Mouse (Mus musculus) forebrain, embryonic 13.5 days (tissue): ENCODE results near the gene Atg13. TPM values are rescaled to one million over a fixed set of nuclear protein-coding genes. Genes with fewer than 3 reads are reported as not detected.

Experiments
- ATAC-seq: fragments of 200-750 bp; cut with Nextera tagmentation; 2 replicates; pipeline ENCODE4 v1.8.0; 2017
- H3K27ac ChIP-seq: fragments of 300-500 bp; sonication (generic); 2 replicates; pipeline ENCODE4 v1.5.1; 2015; ENCODE audit warnings: inconsistent platforms, mild to moderate bottlenecking, moderate library complexity
- H3K27me3 ChIP-seq: fragments of 300-500 bp; sonication (generic); 2 replicates; pipeline ENCODE4 v1.6.1; 2015; ENCODE audit warnings: mild to moderate bottlenecking, inconsistent platforms
- H3K36me3 ChIP-seq: fragments of 300-500 bp; sonication (generic); 2 replicates; pipeline ENCODE4 v1.6.1; 2015; ENCODE audit warnings: mild to moderate bottlenecking, inconsistent platforms; ENCODE audit not compliant: poor library complexity, severe bottlenecking
- H3K4me1 ChIP-seq: fragments of 300-500 bp; sonication (generic); 2 replicates; pipeline ENCODE4 v1.6.1; 2015; ENCODE audit warnings: inconsistent platforms
- H3K4me2 ChIP-seq: fragments of 300-500 bp; sonication (generic); 2 replicates; pipeline ENCODE4 v1.6.1; 2015; ENCODE audit warnings: inconsistent platforms, mild to moderate bottlenecking, moderate library complexity
- H3K4me3 ChIP-seq: fragments of 300-500 bp; sonication (generic); 2 replicates; pipeline ENCODE4 v1.5.1; 2015; ENCODE audit warnings: mild to moderate bottlenecking, inconsistent platforms
- H3K9ac ChIP-seq: fragments of 300-500 bp; sonication (generic); 2 replicates; pipeline ENCODE4 v1.6.1; 2015; ENCODE audit warnings: mild to moderate bottlenecking, inconsistent platforms
- H3K9me3 ChIP-seq: fragments of 300-500 bp; sonication (generic); replicated peaks from 2 replicates; pipeline ENCODE4 v1.6.1; 2016; ENCODE audit warnings: inconsistent platforms
- WGBS: fragments of 180-500 bp; shearing (Covaris S2); methylation state at CpG from one replicate; pipeline ENCODE4 v1.1.7; 2015; 5-methylcytosine and 5-hydroxymethylcytosine counted together
- polyA plus RNA-seq: library from polyadenylated mRNA; unstranded; fragments of >200 nt; fragmentation: Nextera tagmentation; extraction: Ambion mirVana; gene quantifications from 2 replicates; pipeline ENCODE4 v1.2.1, GENCODE M21; 2015

Gene Atg13
- polyA plus RNA-seq, 1 experiment from 2014 or later = 29.4 TPM

DNA sequence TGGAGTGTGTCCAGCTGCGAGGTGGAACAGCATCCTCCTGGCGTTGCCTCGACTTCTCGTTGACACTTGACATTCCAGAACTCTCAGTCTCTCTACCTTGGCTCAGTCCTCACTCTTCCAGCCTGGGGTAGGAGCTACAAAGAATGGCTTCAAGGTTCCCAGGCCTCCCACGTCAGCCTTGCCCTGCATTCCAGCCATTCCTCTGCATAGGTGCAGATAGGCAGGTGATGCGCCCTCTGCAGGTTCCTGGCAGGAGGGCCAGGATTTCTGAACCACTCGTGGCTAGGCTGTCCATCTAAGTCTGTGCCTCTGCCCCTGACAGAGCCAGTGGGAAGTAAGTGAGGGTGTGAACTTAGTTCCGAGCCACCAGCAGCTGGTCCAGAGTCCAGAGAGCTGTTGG is 53.6 kb downstream of the Atg13 start:
- no peak overlapping the region for H3K9ac ChIP-seq
- H3K27me3 ChIP-seq = no peaks in the 10 kb centered on the region
- ATAC-seq = no peak
- H3K27ac ChIP-seq = no peak overlapping the region
- H3K4me3 ChIP-seq = no peak overlapping the region
- H3K4me1 ChIP-seq = peaks cover 9% of the 10 kb centered on the region; the same call in 1 of the 2 replicates
- H3K9me3 ChIP-seq = no peaks in the 10 kb centered on the region
- 72% methylated on average over 8 of the region's 8 CpGs for WGBS
- H3K4me2 ChIP-seq = no peak overlapping the region
- H3K36me3 ChIP-seq = peaks cover 74% of the 10 kb centered on the region

DNA sequence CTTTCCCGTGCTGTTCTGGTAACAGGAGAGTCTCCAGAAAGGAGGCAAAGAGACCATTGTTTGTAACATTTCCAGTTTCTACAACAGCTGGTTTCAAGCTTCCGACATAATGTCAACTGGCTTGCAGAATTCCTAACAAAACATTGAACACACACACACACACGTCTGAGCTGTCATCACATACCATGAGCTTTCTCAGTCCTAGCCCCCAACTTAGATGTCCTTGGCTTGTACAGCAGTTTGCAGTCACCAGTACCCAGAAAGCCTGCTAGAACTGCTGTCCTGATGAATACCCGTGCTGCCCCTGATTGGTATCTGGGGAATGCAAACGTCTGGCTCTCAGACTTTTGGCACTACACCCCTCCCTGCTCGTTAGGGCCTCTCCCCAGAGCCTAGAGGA is 54.5 kb downstream of the Atg13 start:
- Histone ChIP-seq H3K9me3 (no peaks in the 10 kb centered on the region), H3K4me3 (no peak overlapping the region), H3K36me3 (peaks cover 67% of the 10 kb centered on the region), H3K27ac (no peak overlapping the region), H3K9ac (no peak overlapping the region), H3K4me2 (no peak overlapping the region), H3K27me3 (no peaks in the 10 kb centered on the region), H3K4me1 (peaks cover 18% of the 10 kb centered on the region)
- WGBS = 75% methylated on average over 6 of the region's 6 CpGs
- no peak for ATAC-seq

DNA sequence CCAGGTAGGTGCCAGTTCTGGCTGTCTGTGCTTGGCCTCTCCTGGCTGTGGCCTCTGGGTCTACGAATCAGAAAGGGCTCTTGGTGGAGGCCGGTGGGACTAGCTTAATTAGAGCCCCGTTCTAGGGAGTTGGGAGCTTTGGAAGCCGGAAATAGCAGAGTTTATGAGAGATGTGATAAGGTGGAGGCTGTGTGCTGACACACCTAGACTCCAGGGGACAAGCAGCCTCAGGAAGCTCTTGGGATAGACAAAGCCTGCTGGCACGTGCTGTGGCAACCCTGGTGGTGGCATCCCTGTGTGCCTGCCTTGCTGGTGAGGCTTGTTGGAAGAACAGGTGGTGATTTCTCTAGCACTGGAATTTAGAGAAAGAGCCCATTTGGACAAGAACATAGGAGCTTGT is 55.0 kb downstream of the Atg13 start:
- H3K36me3 ChIP-seq = peaks cover 67% of the 10 kb centered on the region

DNA sequence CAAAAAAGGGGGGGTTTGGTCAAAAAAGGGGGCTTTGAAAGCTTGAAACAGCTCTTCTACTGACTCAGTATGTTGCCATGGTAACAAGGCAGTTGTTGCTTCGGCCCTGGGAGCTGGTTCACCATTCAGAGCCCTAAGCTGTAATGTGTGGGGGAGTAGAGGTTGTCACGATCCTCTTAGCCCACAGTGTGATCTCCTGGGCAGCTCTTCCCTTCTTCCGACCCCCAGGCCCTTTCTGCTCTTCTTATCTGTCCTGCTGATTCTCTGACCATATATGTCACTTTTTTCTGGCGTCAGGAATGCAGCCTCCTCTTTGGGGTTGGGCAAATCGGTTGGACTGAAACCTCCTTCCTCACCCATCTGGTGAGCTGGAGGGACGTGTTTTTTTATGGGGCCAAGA is 57.5 kb downstream of the Atg13 start:
- Histone ChIP-seq H3K9me3 (no peaks in the 10 kb centered on the region), H3K27me3 (no peaks in the 10 kb centered on the region), H3K36me3 (peaks cover 48% of the 10 kb centered on the region), H3K27ac (no peak overlapping the region), H3K4me2 (no peak overlapping the region), H3K4me1 (peaks cover 32% of the 10 kb centered on the region), H3K4me3 (no peak overlapping the region), H3K9ac (peak overlapping the region; percentile 9; the same call in 1 of the 2 replicates)
- 59% methylated on average over 6 of the region's 6 CpGs for WGBS
- no peak for ATAC-seq

More for the DNA sequence above, 55.0 kb downstream of the Atg13 start:
- Histone ChIP-seq H3K9me3 (no peaks in the 10 kb centered on the region), H3K27ac (no peak overlapping the region), H3K4me3 (no peak overlapping the region), H3K4me1 (peaks cover 22% of the 10 kb centered on the region), H3K9ac (no peak overlapping the region), H3K4me2 (no peak overlapping the region), H3K27me3 (no peaks in the 10 kb centered on the region)
- WGBS = 96% methylated on average over 5 of the region's 5 CpGs
- ATAC-seq = no peak

DNA sequence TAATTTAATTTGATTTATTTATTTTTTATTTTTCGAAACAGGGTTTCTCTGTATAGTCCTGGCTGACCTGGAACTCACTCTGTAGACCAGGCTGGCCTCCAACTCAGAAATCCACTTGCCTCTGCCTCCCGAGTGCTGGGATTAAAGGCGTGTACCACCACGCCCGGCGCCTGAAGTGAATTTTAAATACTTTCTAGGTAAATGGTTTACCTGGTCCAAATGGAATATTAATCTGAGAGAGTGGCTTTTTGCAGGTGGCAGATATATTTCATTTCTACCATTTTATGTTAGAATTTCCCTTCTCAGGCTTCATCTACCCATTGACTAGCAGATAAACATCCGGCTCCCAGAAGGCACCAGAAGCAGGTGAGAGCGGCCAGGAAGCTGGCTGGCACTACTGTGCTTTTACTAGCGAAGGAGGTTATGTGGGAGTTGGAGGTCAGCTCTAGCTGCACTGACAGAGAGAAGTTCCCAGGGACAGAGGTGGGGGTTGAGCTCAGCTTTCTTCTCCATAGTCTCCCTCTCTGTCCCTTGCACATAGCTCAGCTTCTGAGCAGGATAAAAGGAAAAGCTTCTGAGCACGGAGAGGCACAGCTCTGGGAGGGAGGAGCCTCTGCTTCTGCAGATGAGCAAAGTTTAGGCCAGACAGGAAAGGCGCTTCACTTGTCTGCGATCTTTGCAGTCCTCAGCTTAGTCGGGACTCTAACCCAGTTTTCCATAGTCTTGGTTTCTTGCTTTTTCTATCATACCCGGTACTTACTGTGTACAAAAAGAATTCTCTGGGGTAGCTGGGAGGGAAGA is 58.7 kb downstream of the Atg13 start:
- Histone ChIP-seq H3K36me3 (peaks cover 48% of the 10 kb centered on the region), H3K4me1 (peaks cover 32% of the 10 kb centered on the region), H3K9ac (no peak overlapping the region), H3K9me3 (no peaks in the 10 kb centered on the region), H3K27ac (no peak overlapping the region), H3K4me3 (no peak overlapping the region), H3K27me3 (no peaks in the 10 kb centered on the region), H3K4me2 (no peak overlapping the region)
- 88% methylated on average over 14 of the region's 14 CpGs for WGBS
- ATAC-seq = no peak

DNA sequence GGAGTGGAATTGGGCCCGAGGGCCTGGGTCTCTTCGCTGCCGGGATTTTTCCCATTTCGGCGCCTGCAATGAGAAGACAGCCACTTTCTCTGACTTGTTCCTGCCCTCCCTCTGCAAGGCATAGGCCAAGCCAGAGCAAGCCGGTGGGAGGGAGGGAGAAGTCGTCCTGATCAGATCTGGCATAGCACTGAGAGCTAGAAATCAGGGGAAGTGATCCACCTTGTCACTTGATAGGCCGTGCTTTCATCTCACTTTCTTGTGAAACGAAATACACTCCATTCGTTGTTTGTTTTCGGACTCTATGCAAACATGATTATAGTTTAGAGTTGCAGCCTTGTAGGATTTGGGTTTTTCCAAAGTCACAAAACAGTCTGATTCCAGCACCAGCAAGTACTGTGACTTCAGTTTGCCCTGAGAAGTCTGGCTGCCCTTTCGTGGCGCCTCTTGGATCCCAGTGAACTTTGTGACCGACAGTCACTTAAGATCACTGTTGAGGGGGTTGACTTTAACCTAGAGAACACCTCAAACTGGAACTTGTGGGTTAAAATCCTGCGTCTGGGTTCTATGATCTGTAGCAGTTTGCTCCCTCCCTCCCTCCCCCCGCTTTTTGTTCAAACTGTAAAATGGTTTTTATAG is 59.9 kb downstream of the Atg13 start:
- WGBS = 22% methylated on average over 16 of the region's 16 CpGs

DNA sequence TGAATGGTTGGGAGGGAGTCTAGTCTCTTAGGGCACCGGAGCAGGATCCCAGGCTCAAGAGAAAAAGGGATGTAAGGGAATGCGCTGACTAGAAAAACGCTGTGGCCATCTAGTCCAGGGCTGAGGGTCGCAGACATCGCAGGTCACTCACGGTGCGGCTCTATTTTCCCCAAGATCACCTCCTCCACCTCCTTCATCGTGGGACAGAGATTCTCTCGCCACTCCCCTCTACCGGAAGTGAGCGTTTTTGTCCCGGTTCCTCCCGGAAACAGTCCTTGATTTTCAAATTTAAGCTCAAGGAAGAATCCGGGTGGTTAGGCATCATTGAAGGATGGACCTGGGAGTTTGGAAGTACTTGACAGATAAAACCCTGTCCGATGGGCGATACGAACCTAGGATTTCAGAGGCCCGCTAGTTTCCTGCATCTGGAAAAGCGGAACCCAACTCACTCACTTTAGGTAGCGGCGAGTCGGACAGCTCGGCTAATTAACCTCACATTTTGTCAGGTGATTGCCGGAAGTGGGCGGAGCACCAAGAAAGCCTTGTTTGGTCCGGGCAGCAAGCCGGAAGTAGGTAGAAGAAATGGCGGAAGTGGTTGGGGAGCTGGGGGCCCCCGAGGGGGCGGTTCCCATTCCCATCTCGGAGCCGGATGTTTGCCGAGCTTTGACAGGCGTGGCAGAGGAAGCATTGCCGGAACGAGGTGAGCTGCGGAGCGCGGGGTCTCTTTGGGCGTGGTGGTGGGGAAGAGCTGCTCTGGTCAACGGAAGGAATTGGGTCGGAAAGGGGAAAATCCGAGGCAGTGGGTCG is 60.6 kb downstream of the Atg13 start, which contains the start of the genes Zfp408 and Arhgap1:
Zfp408 (minus strand) TSS at position 239 of the 807 bp plus-strand sequence.
Arhgap1 (plus strand) TSS at position 308 of the 807 bp plus-strand sequence.
- Histone ChIP-seq H3K9ac (peak within 1 kb of the TSS; percentile 94), H3K27me3 (no peaks in the 10 kb centered on the region), H3K4me3 (peak within 1 kb of the TSS; percentile 97), H3K9me3 (no peaks in the 10 kb centered on the region), H3K27ac (peak within 1 kb of the TSS; percentile 81), H3K36me3 (peaks cover 48% of the 10 kb centered on the region), H3K4me2 (peak within 1 kb of the TSS; percentile 99), H3K4me1 (peaks cover 32% of the 10 kb centered on the region)
- ATAC-seq = peak; percentile 96
- under 1% methylated on average over 44 of the region's 44 CpGs for WGBS

More for the DNA sequence above, 59.9 kb downstream of the Atg13 start:
- H3K4me3 ChIP-seq = peak overlapping the region; percentile 97
- peak overlapping the region; percentile 72 for H3K9ac ChIP-seq
- peak overlapping the region; percentile 99 for H3K4me2 ChIP-seq
- H3K36me3 ChIP-seq = peaks cover 48% of the 10 kb centered on the region
- no peaks in the 10 kb centered on the region for H3K9me3 ChIP-seq
- peak; percentile 59 for ATAC-seq
- H3K27me3 ChIP-seq = no peaks in the 10 kb centered on the region
- peak overlapping the region; percentile 55 for H3K27ac ChIP-seq
- peaks cover 32% of the 10 kb centered on the region for H3K4me1 ChIP-seq

DNA sequence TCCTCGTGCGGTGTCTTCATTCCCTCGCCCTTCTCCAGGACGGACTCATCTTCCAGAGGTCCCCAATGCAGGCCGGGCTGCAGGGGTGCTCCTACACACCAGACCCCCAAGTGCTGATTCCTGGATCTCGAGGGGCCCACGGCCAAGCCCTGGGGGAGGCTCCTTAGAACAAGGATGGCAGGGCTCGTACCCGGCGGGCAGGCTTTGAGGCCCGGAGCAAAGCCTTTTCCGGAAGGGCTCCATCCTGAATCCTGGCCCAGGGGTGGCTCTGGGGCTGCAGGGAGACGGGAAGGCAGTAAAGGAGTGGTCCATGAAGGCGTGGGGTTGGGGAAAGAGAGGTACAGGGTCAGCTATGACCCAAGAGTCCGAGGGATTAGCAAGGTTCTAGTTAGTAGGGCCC is 61.2 kb downstream of the Atg13 start:
- H3K36me3 ChIP-seq = peaks cover 48% of the 10 kb centered on the region
- peak overlapping the region; percentile 97 for H3K4me3 ChIP-seq
- peaks cover 32% of the 10 kb centered on the region for H3K4me1 ChIP-seq
- WGBS = 3% methylated on average over 15 of the region's 15 CpGs
- no peaks in the 10 kb centered on the region for H3K27me3 ChIP-seq
- peak overlapping the region; percentile 94 for H3K9ac ChIP-seq
- no peak overlapping the region for H3K27ac ChIP-seq
- no peaks in the 10 kb centered on the region for H3K9me3 ChIP-seq
- H3K4me2 ChIP-seq = peak overlapping the region; percentile 99
- ATAC-seq = no peak; the same call in 1 of the 2 replicates

DNA sequence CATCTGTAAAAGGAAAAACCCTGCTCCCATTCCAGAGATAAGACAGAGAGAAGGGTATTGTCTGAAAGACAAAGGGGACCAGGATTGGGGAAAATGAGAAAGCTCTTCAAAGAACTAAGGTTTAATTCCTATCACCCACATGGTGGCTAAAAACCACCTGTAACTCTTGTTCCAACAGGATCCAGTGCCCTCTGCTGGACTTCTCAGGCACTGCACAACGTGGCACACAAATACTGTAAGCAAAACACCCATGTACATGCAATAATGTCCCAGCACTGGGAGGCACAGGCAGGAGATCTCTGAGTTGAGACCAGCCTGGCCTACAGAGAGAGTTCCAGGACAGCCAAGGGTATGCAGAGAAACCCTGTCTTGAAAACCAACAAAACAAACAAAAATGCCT is 63.6 kb downstream of the Atg13 start:
- Histone ChIP-seq H3K4me1 (peaks cover 23% of the 10 kb centered on the region), H3K9me3 (no peaks in the 10 kb centered on the region), H3K27me3 (no peaks in the 10 kb centered on the region), H3K4me2 (no peak overlapping the region), H3K27ac (no peak overlapping the region), H3K4me3 (no peak overlapping the region), H3K9ac (no peak overlapping the region), H3K36me3 (peaks cover 64% of the 10 kb centered on the region)
- 38% methylated on average over 1 of the region's 1 CpGs for WGBS
- ATAC-seq = no peak

DNA sequence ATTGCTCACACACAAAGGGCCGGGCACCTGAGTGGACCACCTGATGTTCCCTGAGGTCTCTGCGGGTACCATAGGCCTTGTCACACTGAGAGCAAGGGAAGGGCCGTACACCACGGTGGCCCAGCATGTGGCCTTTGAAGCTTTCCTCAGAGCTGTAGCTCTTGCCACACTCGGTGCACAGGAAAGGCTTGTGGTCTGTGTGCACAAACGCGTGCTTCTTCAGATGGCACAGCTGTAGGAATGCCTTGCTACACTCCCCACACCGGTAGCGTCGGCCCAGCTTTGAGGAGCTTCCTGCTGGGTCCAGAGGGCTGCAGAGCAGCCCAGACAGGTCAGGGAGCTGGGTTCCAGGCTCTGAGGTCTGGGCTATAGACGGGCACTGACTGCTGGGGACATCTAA is 64.6 kb downstream of the Atg13 start:
- no peak overlapping the region for H3K4me2 ChIP-seq
- no peak overlapping the region for H3K27ac ChIP-seq
- no peaks in the 10 kb centered on the region for H3K27me3 ChIP-seq
- H3K36me3 ChIP-seq = peaks cover 64% of the 10 kb centered on the region
- H3K9me3 ChIP-seq = no peaks in the 10 kb centered on the region
- peaks cover 15% of the 10 kb centered on the region for H3K4me1 ChIP-seq
- H3K4me3 ChIP-seq = no peak overlapping the region
- ATAC-seq = no peak
- no peak overlapping the region for H3K9ac ChIP-seq
- WGBS = 96% methylated on average over 11 of the region's 11 CpGs

DNA sequence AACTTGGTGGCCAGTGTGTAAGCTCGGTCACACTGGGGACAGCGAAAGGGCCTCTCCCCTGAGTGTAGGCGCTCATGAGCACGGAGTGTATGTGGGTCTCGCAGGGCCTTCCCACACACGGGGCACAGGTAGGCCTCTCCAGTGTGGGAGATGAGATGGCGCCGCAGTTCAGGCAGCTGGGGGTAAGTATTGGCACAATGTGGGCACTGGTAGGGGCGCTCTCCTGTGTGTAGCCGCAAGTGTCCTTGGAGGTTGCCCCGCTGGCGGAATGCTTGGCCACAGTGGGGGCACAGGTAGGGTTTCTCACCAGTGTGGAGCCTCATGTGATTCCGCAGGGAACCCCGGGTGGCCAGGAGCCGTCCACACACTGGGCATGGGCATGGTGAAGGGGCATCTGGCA is 65.0 kb downstream of the Atg13 start:
- H3K36me3 ChIP-seq = peaks cover 64% of the 10 kb centered on the region
- WGBS = 98% methylated on average over 15 of the region's 15 CpGs
- no peak overlapping the region for H3K27ac ChIP-seq
- H3K27me3 ChIP-seq = no peaks in the 10 kb centered on the region
- no peak overlapping the region for H3K9ac ChIP-seq
- ATAC-seq = no peak
- H3K4me1 ChIP-seq = peaks cover 10% of the 10 kb centered on the region
- no peaks in the 10 kb centered on the region for H3K9me3 ChIP-seq
- H3K4me3 ChIP-seq = no peak overlapping the region
- H3K4me2 ChIP-seq = no peak overlapping the region

DNA sequence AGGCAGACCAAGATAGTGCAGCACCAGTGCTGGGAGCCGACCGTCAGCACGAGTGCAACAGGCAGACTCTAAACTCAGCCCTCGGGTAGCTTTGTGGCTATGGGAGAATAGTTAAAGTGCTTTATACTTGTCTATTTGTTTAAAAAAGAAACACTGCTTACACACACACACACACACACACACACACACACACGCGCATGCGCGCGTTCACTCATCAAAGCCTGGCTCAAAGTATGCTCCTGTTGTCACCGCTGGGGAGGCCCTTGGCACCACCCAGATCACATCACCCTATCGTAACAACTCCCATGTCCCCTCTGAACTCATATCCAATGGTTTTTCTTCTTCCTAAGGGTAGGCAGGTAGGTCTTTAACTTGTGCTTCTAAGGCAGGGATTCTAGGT is 66.4 kb downstream of the Atg13 start:
- H3K27me3 ChIP-seq = no peaks in the 10 kb centered on the region
- no peaks in the 10 kb centered on the region for H3K9me3 ChIP-seq
- H3K4me2 ChIP-seq = no peak overlapping the region
- peaks cover 64% of the 10 kb centered on the region for H3K36me3 ChIP-seq
- H3K4me1 ChIP-seq = peaks cover 8% of the 10 kb centered on the region
- ATAC-seq = no peak
- H3K27ac ChIP-seq = no peak overlapping the region
- H3K4me3 ChIP-seq = no peak overlapping the region
- no peak overlapping the region for H3K9ac ChIP-seq
- WGBS = 93% methylated on average over 11 of the region's 11 CpGs
